Mouse (Mus musculus): Measurements from ENCODE around the gene Ttll5.

Gene Ttll5

GRCm38 (mm10) chr12:85824438-85825264, at the start of gene Ttll5, which contains the start of gene Erg28:
Gene Ttll5 (plus strand): TSS chr12:85824659.
Gene Erg28 (minus strand): TSS chr12:85824550.
- in situ Hi-C loops (cut with MboI; ENCODE audit: low pct_unique_long_range_greater_than_20kb in 1 of 2, low sequenced_read_pairs in 2 of 2, unreplicated experiment in 1 of 2): no loop called here

- in situ Hi-C loops (cut with MboI; ENCODE audit: low pct_unique_long_range_greater_than_20kb in 1 of 2, low sequenced_read_pairs in 2 of 2, unreplicated experiment in 1 of 2): no loop called here
Observed at GRCm38 (mm10) chr12:85778962-85779361, 45.5 kb upstream of the Ttll5 start.

- in situ Hi-C loops (cut with MboI; ENCODE audit: low pct_unique_long_range_greater_than_20kb in 1 of 2, low sequenced_read_pairs in 2 of 2, unreplicated experiment in 1 of 2): no loop called here
Observed at GRCm38 (mm10) chr12:85779707-85780106, 44.8 kb upstream of the Ttll5 start.

- in situ Hi-C loops (cut with MboI; ENCODE audit: low pct_unique_long_range_greater_than_20kb in 1 of 2, low sequenced_read_pairs in 2 of 2, unreplicated experiment in 1 of 2): no loop called here
Observed at GRCm38 (mm10) chr12:85781606-85782005, 42.9 kb upstream of the Ttll5 start.

DNA sequence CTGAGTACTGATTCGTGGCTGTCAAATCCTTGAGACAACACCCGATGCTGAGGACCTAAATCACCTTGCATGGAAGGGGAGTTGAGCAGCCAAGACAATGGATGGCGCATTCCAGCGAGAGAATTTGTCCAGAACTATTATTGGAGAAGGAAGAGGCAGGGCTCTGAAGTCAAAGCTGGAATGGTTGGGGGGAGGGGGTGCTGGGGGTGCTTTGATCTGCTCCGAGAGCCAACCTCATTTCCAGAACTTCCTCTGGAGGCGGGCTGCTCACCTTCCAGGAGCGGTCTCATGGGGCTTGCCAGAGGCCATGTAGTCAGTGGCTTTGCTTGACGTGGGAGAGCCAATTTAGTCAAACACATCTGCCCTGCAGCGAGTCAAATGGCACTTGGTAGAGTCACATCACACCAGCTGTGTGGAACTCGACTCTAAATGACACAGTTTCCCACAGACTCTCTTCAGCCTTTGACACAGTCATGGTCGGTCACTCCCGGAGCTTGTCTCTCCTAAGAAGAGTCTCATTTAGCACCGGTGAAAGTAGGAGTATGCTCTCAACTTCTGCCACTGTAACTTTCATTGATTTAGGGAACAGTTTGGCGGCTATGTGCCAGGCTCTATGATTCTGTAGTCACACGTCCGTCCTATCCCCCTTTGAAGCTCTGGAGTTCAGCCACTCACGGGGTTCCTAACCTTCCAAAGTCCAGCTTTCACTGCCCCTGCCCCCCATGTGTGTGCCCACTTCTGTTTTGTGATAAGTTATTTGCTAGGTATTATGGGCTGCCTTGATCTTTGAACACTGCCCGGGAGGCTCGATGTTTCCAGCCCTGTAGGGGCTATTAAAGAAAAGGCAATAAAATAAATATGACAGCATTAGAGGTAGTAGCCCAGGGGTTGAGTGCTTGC, 39.3 kb upstream of the Ttll5 start:
- in situ Hi-C loops (cut with MboI; ENCODE audit: low pct_unique_long_range_greater_than_20kb in 1 of 2, low sequenced_read_pairs in 2 of 2, unreplicated experiment in 1 of 2): no loop called here

- in situ Hi-C loops (cut with MboI; ENCODE audit: low pct_unique_long_range_greater_than_20kb in 1 of 2, low sequenced_read_pairs in 2 of 2, unreplicated experiment in 1 of 2): no loop called here
Observed at GRCm38 (mm10) chr12:85792158-85792557, 32.3 kb upstream of the Ttll5 start.

DNA sequence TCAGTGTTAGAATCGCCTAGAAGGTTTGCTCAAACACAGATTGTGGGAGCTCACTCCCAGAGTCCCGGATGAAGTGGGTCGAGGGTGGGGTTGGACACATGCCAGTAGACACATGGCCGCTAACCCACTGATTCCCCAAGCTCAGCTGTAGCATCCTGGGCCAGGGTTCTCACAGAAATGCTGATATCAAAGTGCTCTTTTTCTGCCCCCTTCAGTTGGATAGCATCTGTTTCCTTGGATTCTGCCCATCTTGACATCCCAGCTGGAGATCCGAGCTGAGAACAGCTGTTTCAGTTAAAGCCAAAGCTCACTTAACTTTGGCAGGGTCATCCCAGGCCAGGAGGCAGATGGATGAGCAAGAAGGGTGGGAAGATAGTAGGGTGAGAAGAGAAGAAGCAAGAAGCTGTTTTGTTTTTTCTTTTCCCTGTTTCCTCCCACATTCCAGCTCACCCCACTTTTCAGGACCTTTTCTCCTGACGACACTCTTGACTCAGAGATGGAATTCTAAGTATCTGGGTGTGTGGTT, 31.6 kb upstream of the Ttll5 start:
- in situ Hi-C loops (cut with MboI; ENCODE audit: low pct_unique_long_range_greater_than_20kb in 1 of 2, low sequenced_read_pairs in 2 of 2, unreplicated experiment in 1 of 2): no loop called here

DNA sequence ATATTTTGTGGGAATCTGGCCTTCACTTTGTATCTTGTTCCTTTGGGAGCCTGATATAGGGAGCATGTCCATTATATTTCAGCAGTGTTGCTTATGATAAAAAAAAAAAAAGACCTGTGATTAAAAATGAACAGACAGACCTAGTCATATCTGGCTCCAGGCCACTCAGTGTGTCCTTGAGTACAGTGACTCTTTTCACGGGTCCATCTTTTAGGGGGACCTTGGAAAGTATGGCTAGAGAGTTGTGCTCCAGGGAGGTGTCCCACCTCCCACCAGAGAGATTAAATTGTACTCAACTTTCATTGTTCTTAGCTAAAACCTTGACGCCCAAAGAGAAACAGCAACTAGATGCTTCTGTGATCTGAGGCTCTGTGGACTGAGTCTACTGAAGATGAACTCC, 30.4 kb upstream of the Ttll5 start:
- in situ Hi-C loops (cut with MboI; ENCODE audit: low pct_unique_long_range_greater_than_20kb in 1 of 2, low sequenced_read_pairs in 2 of 2, unreplicated experiment in 1 of 2): no loop called here

DNA sequence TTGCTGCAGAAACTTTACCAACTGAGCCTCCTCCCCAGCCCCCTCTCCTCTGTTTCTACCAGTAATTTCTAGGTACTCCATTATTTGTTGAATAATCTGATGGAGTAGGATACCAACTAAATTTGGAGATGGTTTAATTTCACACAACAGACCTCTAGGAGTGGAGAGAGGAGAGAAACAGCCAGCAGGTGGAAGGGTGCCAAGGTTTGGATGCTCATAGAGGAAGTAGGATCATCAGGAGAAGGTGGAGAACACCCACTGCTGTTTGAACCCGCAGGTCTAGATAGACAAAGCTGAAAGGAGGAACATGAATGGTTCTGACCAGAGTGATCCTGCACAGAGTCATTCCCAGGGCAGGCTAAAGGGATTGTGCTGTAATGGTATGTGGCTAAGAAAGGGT, 28.9 kb upstream of the Ttll5 start:
- in situ Hi-C loops (cut with MboI; ENCODE audit: low pct_unique_long_range_greater_than_20kb in 1 of 2, low sequenced_read_pairs in 2 of 2, unreplicated experiment in 1 of 2): no loop called here

DNA sequence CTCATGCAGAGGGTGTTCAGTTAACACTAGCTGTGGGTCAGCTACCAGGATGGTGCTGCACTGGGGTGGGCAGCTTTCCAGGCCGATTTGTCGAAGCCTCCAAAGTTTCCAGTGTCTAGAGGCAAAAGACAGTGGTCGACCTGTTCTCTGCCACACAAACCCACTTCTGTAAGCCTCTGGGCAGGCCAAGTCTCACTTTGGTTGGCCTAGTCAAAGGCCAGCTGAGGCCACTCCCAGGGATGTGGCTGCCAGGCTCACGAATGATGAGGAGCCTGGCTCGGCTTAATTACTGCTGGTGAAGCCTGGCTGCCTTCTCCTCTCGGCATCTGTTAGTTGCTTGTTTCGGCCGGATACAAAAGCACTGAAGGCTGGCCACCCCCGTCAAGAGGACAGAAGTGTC, 24.4 kb upstream of the Ttll5 start:
- in situ Hi-C loops (cut with MboI; ENCODE audit: low pct_unique_long_range_greater_than_20kb in 1 of 2, low sequenced_read_pairs in 2 of 2, unreplicated experiment in 1 of 2): no loop called here

GRCm38 (mm10) chr12:85809726-85810125, 14.7 kb upstream of the Ttll5 start:
- in situ Hi-C loops (cut with MboI; ENCODE audit: low pct_unique_long_range_greater_than_20kb in 1 of 2, low sequenced_read_pairs in 2 of 2, unreplicated experiment in 1 of 2): loop anchor here (10.0 kb wide), 1 partner anchor 65 kb away; the partner anchor contains the start of gene Flvcr2 (in 2 of the 2)

DNA sequence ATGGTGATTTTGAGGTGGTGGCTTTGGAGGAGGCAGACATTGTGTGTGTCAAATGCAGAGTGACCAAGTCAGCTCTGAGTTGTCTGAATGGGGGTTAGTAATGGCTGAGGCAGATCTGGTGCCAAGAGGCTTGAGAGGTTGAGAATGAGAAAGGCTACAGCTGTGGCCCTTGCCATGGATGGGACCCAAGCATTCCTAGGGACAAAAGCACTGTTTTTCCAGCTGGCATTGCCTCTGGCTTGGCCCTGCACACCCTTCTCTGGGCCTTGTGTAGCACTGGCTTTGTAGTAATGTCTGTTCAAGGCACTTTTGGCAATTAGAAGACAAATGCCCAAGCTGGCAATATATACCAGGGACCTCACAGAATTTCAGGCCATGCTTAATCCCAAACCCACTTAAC, 13.5 kb upstream of the Ttll5 start:
- in situ Hi-C loops (cut with MboI; ENCODE audit: low pct_unique_long_range_greater_than_20kb in 1 of 2, low sequenced_read_pairs in 2 of 2, unreplicated experiment in 1 of 2): loop anchor here (10.0 kb wide), 1 partner anchor 66 kb away; the partner anchor contains the start of gene Flvcr2 (in 2 of the 2)

GRCm38 (mm10) chr12:85811676-85812075, 12.8 kb upstream of the Ttll5 start:
- in situ Hi-C loops (cut with MboI; ENCODE audit: low pct_unique_long_range_greater_than_20kb in 1 of 2, low sequenced_read_pairs in 2 of 2, unreplicated experiment in 1 of 2): loop anchor here (10.0 kb wide), 1 partner anchor 67 kb away; the partner anchor contains the start of gene Flvcr2 (in 2 of the 2)

DNA sequence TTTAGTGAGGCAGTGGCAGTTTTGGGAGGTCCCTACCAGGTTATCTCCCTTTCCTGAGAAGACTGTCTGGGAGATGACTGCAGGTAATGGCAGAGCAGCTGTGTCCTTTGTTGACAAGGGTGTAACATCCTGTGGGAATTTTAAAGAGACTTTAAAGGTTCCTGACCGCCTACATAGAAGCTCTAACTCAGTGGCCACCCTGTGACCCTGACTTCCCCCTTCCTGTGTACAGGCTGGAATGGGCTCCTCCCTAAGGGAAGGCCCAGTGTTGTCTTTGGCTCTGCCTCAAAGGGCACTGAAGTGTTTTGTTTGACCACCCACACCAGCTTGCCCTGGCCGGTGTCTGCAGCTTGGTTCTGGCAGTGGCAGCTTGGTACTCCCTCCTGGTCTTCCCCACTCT, 10.9 kb upstream of the Ttll5 start:
- in situ Hi-C loops (cut with MboI; ENCODE audit: low pct_unique_long_range_greater_than_20kb in 1 of 2, low sequenced_read_pairs in 2 of 2, unreplicated experiment in 1 of 2): loop anchor here (10.0 kb wide), 1 partner anchor 69 kb away; the partner anchor contains the start of gene Flvcr2 (in 2 of the 2)

- in situ Hi-C loops (cut with MboI; ENCODE audit: low pct_unique_long_range_greater_than_20kb in 1 of 2, low sequenced_read_pairs in 2 of 2, unreplicated experiment in 1 of 2): no loop called here
Observed at GRCm38 (mm10) chr12:85822051-85822450, 2.4 kb upstream of the Ttll5 start.

- in situ Hi-C loops (cut with MboI; ENCODE audit: low pct_unique_long_range_greater_than_20kb in 1 of 2, low sequenced_read_pairs in 2 of 2, unreplicated experiment in 1 of 2): no loop called here
Observed at GRCm38 (mm10) chr12:85825361-85825760, 902 bp downstream of the Ttll5 start.

GRCm38 (mm10) chr12:85825822-85826221, 1.4 kb downstream of the Ttll5 start:
- in situ Hi-C loops (cut with MboI; ENCODE audit: low pct_unique_long_range_greater_than_20kb in 1 of 2, low sequenced_read_pairs in 2 of 2, unreplicated experiment in 1 of 2): no loop called here

DNA sequence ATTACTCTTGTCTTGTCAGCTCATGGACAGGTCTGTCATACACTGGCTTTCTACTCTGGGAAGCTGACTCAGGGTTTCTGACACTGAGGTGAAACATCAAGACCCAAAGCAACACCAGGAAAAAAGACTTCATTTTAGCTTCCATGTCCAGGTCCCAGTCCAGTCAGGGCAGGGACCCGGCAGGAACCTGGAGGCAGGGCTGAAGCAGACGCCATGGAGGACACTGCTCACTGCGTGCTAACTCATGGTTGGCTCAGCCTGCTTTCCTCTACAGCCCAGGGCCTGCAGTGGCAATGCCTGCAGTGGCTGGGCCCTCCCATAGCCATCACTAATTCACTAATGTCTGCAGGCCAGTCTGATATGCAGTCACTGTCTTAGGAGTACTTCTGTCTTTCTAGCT, 4.4 kb downstream of the Ttll5 start:
- in situ Hi-C loops (cut with MboI; ENCODE audit: low pct_unique_long_range_greater_than_20kb in 1 of 2, low sequenced_read_pairs in 2 of 2, unreplicated experiment in 1 of 2): no loop called here

DNA sequence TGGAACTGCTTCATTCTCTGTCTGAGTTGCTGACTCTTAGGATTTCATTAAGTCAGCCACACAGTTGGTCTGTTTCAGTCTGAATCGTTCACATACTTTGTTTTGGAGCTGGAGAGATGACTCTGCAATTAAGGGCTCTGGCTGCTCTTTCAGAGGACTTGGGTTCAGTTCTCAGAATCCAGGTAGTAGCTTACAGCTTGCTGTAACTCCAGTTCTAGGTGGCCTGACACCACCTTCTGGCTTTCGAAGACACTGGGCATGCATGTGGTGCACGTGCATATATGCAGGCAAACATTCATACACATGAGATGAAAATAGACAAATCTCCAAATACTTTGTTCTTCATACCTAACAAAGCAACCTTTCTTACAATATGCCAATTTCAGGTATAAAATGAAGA, 5.4 kb downstream of the Ttll5 start:
- in situ Hi-C loops (cut with MboI; ENCODE audit: low pct_unique_long_range_greater_than_20kb in 1 of 2, low sequenced_read_pairs in 2 of 2, unreplicated experiment in 1 of 2): no loop called here

All from mouse embryonic stem cell (cell line).